Mouse (Mus musculus) heart, adult 2 months (tissue): ENCODE data around the gene Pard6b.
"Not testable (repeated sequence)": the region's sequence is repeated elsewhere in the genome, so short reads cannot be mapped to it uniquely, and the experiment has no call there.

Experiments used
- CTCF ChIP-seq: fragments of 200-600 bp; IDR thresholded peaks from 2 replicates; pipeline ENCODE4 v1.8.1; 2022; ENCODE audit warnings: antibody characterized with exemption, mild to moderate bottlenecking, moderate library complexity
- EP300 ChIP-seq: fragments of 200-500 bp; IDR thresholded peaks from 2 replicates; pipeline ENCODE4 v1.6.1; 2011; ENCODE audit warnings: low read depth, low read length, control low read depth; ENCODE audit not compliant: insufficient read depth
- POLR2A ChIP-seq: fragments of 200-500 bp; IDR thresholded peaks from 2 replicates; pipeline ENCODE4 v1.6.1; 2011; ENCODE audit warnings: mild to moderate bottlenecking, low read depth, low read length, control low read depth; ENCODE audit not compliant: insufficient read depth

DNA sequence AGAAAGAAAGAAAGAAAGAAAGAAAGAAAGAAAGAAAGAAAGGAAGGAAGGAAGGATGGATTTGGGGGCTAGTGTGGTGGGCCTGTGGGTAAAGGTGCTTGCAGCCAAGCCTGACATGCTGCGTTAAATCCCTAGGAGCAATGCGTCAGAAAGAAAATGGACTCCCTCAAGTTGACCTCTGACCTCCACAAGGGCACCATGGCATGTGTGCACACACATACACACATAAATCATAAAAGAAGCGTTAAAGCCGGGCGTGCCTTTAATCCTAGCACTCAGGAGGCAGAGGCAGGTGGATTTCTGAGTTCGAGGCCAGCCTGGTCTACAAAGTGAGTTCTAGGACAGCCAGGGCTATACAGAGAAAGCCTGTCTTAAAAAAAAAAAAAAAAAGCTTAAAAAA lies 27.1 kb downstream of the Pard6b start:
- not testable (repeated sequence) for TF ChIP-seq CTCF, POLR2A, EP300
